Mouse (Mus musculus) liver, embryonic 15.5 days (tissue): ENCODE measurements around the gene Kcnmb4. TPM values are rescaled to one million over a fixed set of nuclear protein-coding genes. Genes with fewer than 3 reads are reported as not detected.

Experiments
- ATAC-seq: fragments of 200-750 bp; cut with Nextera tagmentation; 2 replicates; pipeline ENCODE4 v1.8.0; 2017; ENCODE audit warnings: moderate number of reproducible peaks, mild to moderate bottlenecking, moderate library complexity; ENCODE audit not compliant: insufficient read depth
- H3K27ac ChIP-seq: fragments of 300-500 bp; sonication (generic); replicated peaks from 2 replicates; pipeline ENCODE4 v1.5.1; 2015; ENCODE audit warnings: mild to moderate bottlenecking, inconsistent platforms
- H3K27me3 ChIP-seq: fragments of 300-500 bp; sonication (generic); 2 replicates; pipeline ENCODE4 v1.6.1; 2015; ENCODE audit warnings: mild to moderate bottlenecking, inconsistent platforms
- H3K36me3 ChIP-seq: fragments of 300-500 bp; sonication (generic); replicated peaks from 2 replicates; pipeline ENCODE4 v1.6.1; 2015; ENCODE audit warnings: moderate library complexity, mild to moderate bottlenecking, inconsistent platforms
- H3K4me1 ChIP-seq: fragments of 300-500 bp; sonication (generic); replicated peaks from 2 replicates; pipeline ENCODE4 v1.6.1; 2015; ENCODE audit warnings: inconsistent platforms
- H3K4me2 ChIP-seq: fragments of 300-500 bp; sonication (generic); 2 replicates; pipeline ENCODE4 v1.6.1; 2015; ENCODE audit warnings: moderate library complexity, mild to moderate bottlenecking, inconsistent platforms
- H3K4me3 ChIP-seq: fragments of 300-500 bp; sonication (generic); replicated peaks from 2 replicates; pipeline ENCODE4 v1.5.1; 2015; ENCODE audit warnings: mild to moderate bottlenecking, inconsistent platforms
- H3K9ac ChIP-seq: fragments of 300-500 bp; sonication (generic); 2 replicates; pipeline ENCODE4 v1.6.1; 2015; ENCODE audit warnings: moderate library complexity, mild to moderate bottlenecking, inconsistent platforms
- H3K9me3 ChIP-seq: fragments of 300-500 bp; sonication (generic); replicated peaks from 2 replicates; pipeline ENCODE4 v1.6.1; 2016; ENCODE audit warnings: inconsistent platforms
- WGBS: fragments of 180-500 bp; shearing (Covaris S2); methylation state at CpG from one replicate; pipeline ENCODE4 v1.1.7; 2015; ENCODE audit warnings: mixed read lengths; ENCODE audit not compliant: insufficient replicate concordance; 5-methylcytosine and 5-hydroxymethylcytosine counted together
- polyA plus RNA-seq: library from polyadenylated mRNA; unstranded; fragments of >200 nt; fragmentation: Nextera tagmentation; extraction: Ambion mirVana; gene quantifications from 2 replicates; pipeline ENCODE4 v1.2.1, GENCODE M21; 2015

The Kcnmb4 gene
- polyA plus RNA-seq, 1 experiment from 2014 or later, result 0.18 TPM

DNA sequence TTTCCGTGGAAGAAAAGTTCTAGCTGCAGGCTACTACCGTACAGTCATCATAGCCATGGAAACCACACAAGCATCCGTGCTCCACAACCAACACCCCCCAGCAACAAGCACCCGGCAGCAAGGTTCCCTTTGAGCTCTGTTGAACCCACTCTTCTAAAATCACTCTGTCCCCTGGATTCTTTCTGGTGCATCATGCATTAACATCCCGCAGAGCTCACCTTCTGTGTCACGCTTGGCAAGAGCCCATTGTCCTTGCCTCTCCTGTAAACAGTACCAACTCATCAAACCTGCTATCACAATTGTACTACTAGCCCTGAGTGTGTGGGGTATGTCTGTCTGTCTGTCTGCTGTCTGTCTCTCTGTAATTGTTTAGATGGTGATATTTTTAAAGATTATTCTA is 99.6 kb downstream of the Kcnmb4 start:
- H3K4me3 ChIP-seq, result no peak overlapping the region
- H3K9ac ChIP-seq, result no peak overlapping the region
- WGBS, result 72% methylated on average over 6 of the region's 6 CpGs
- ATAC-seq, result no peak
- H3K27me3 ChIP-seq, result no peaks in the 10 kb centered on the region
- H3K4me1 ChIP-seq, result no peaks in the 10 kb centered on the region
- H3K9me3 ChIP-seq, result no peaks in the 10 kb centered on the region
- H3K36me3 ChIP-seq, result no peaks in the 10 kb centered on the region
- H3K4me2 ChIP-seq, result no peak overlapping the region
- H3K27ac ChIP-seq, result no peak overlapping the region

DNA sequence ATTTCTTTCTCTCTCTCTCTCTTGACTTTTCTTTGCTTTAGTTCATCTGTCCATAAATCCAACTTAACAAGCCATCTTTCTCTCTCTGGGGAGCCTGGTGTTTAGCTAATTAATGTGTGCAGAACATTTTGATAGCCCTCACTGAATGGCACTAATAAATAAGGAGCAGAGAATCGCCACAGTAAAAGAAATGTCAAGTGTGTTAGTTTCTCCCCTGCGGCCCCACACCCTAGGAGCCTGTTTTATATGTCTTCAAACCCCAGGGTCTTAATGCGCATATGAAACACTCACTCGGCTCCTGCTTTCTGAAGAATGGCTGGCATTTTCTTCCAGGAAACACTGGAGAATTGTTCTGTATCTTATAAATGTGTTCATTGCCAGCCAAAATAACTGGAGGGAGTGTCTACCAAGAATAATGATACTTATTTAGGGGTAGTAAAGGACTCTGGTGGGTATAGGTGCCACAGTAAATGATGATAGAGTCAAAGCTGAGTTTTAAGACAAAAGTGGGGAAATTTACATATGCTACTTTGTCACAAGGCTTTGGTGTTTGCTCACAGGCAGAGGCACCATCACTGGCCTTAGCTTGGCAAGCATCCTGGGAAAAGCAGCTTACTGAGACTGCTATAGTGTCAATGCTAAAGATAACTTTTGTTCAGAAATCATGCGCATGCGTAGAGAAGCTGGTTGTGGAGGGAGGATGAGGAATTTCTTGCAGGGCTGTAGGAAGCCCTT is 102.5 kb downstream of the Kcnmb4 start:
- Histone ChIP-seq H3K4me1 (no peaks in the 10 kb centered on the region), H3K36me3 (no peaks in the 10 kb centered on the region), H3K4me2 (no peak overlapping the region), H3K9ac (no peak overlapping the region), H3K4me3 (no peak overlapping the region), H3K27me3 (no peaks in the 10 kb centered on the region), H3K27ac (no peak overlapping the region), H3K9me3 (no peaks in the 10 kb centered on the region)
- ATAC-seq, result no peak
- 71% methylated on average over 6 of the region's 6 CpGs for WGBS

Other genes starting within 250 kb of the Kcnmb4 start
- 1.6 and 1.7 TPM in 2 replicates for gene Ptprb, start 198.4 kb downstream of the Kcnmb4 start, polyA plus RNA-seq
- 34.6 and 36.8 TPM in 2 replicates for gene Cnot2, start 107.6 kb upstream of the Kcnmb4 start, polyA plus RNA-seq